ENCODE assay signal across 13 mouse cellular contexts in genomic region chr15:78559141-78559979, GRCm38 (mm10). TPM values are rescaled to one million over a fixed set of nuclear protein-coding genes. Genes with fewer than 3 reads are reported as not detected.
"Had no signal": no experiment of that assay in that cellular context is flagged by ENCODE, and none has a peak within 500 bp of the region (broad histone marks: within the 10 kb centered on the region; RNA-seq: fewer than 3 reads in every experiment).

No protein-coding gene starts in this region.

- H3K4me2 ChIP-seq: limb, embryonic 13.5 days; neural tube, embryonic 13.5 days had no signal

- H3K4me3 ChIP-seq: limb, embryonic 13.5 days; neural tube, embryonic 13.5 days had no signal

- H3K4me1 ChIP-seq: limb, embryonic 13.5 days; neural tube, embryonic 13.5 days had no signal

- H3K9me3 ChIP-seq: limb, embryonic 13.5 days; neural tube, embryonic 13.5 days had no signal

- H3K36me3 ChIP-seq: limb, embryonic 13.5 days; neural tube, embryonic 13.5 days had no signal

- H3K27me3 ChIP-seq: neural tube, embryonic 13.5 days had no signal

- DNase-seq: kidney, adult 11 months; kidney, postnatal 14 days; left cerebral cortex, postnatal 4 days; lung, adult 2 months; lung, postnatal 36 days; midbrain, embryonic 14.5 days; retina, postnatal 1 day had no signal

- ATAC-seq: lung, postnatal 0 days had no signal

- H3K9ac ChIP-seq: limb, embryonic 13.5 days; liver, embryonic 14.5 days; neural tube, embryonic 13.5 days had no signal

- H3K27ac ChIP-seq: limb, embryonic 13.5 days; liver, embryonic 14.5 days; neural tube, embryonic 13.5 days; stomach, postnatal 0 days had no signal

RNA-seq across cellular contexts. Expression of gene Sstr3, which starts 14.9 kb away (rescaled TPM):
- polyA plus RNA-seq: limb, embryonic 13.5 days; liver, adult 2 months had no signal
